ENCODE assay signal across 23 mouse cellular contexts in the genomic region with DNA sequence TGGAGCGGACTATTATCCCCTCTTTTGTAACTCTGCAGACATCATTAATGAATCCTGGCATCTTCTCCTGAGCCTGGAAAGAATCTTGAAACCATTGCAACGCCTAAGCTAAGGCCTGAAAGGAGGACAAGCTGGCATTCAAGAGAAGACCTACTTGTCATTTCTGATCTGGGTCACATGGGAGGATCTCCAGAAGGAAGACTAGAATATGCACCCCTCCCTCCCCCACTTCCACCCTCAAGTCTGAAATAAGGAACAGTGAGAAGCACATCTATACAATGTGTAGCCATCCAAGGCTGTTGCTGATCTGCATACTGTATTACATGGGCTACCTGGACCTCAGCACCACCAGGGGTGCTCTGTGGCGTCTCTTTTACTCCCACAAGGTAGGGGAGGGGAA.
"Had no signal": no experiment of that assay in that cellular context is flagged by ENCODE, and none has a peak within 500 bp of the region (broad histone marks: within the 10 kb centered on the region; RNA-seq: fewer than 3 reads in every experiment).

No protein-coding gene starts in this region.

- H3K36me3 ChIP-seq: heart, embryonic 10.5 days; heart, embryonic 13.5 days; heart, embryonic 15.5 days; hindbrain, embryonic 13.5 days; hindbrain, embryonic 15.5 days; limb, embryonic 10.5 days; limb, embryonic 12.5 days; liver, embryonic 13.5 days; liver, embryonic 15.5 days had no signal

- H3K27ac ChIP-seq: heart, embryonic 10.5 days; heart, embryonic 13.5 days; heart, embryonic 15.5 days; hindbrain, embryonic 13.5 days; hindbrain, embryonic 15.5 days; hindbrain, postnatal 0 days; layer of hippocampus, adult 2 months; left cerebral cortex, adult 2 months; limb, embryonic 10.5 days; limb, embryonic 12.5 days; liver, embryonic 13.5 days; liver, embryonic 15.5 days had no signal

- H3K4me2 ChIP-seq: heart, embryonic 13.5 days; heart, embryonic 15.5 days; hindbrain, embryonic 13.5 days; hindbrain, embryonic 15.5 days; limb, embryonic 12.5 days; liver, embryonic 13.5 days; liver, embryonic 15.5 days had no signal

- H3K9ac ChIP-seq: heart, embryonic 13.5 days; heart, embryonic 15.5 days; hindbrain, embryonic 13.5 days; hindbrain, embryonic 15.5 days; limb, embryonic 12.5 days; liver, embryonic 13.5 days; liver, embryonic 15.5 days had no signal

- H3K9me3 ChIP-seq: heart, embryonic 10.5 days; heart, embryonic 13.5 days; heart, embryonic 15.5 days; hindbrain, embryonic 13.5 days; hindbrain, embryonic 15.5 days; limb, embryonic 10.5 days; limb, embryonic 12.5 days; liver, embryonic 13.5 days; liver, embryonic 15.5 days had no signal

- H3K4me3 ChIP-seq: heart, embryonic 10.5 days; heart, embryonic 13.5 days; heart, embryonic 15.5 days; hindbrain, embryonic 13.5 days; hindbrain, embryonic 15.5 days; layer of hippocampus, adult 2 months; left cerebral cortex, adult 2 months; limb, embryonic 10.5 days; limb, embryonic 12.5 days; liver, embryonic 13.5 days; liver, embryonic 15.5 days had no signal

- H3K27me3 ChIP-seq: heart, embryonic 13.5 days; heart, embryonic 15.5 days; hindbrain, embryonic 13.5 days; hindbrain, embryonic 15.5 days; liver, embryonic 13.5 days; liver, embryonic 15.5 days had no signal

- DNase-seq: gastrocnemius, postnatal 14 days; gastrocnemius, postnatal 36 days; heart, adult 18-20 months; heart, postnatal 14 days; heart, postnatal 36 days; kidney, adult 18-20 months; kidney, adult 8-10 months; kidney, postnatal 10 days; kidney, postnatal 25 days; kidney, postnatal 4 days; liver, embryonic 13.5 days had no signal

- ATAC-seq: hindbrain, postnatal 0 days; intestine, embryonic 16.5 days had no signal

- H3K4me1 ChIP-seq: liver, embryonic 13.5 days; liver, embryonic 15.5 days had no signal
